Mouse (Mus musculus) cerebellum, adult 11 months (tissue): ENCODE results near the gene Mum1.
A peak's percentile ranks its signal among the peaks of the same experiment; 100 is the strongest.

ENCODE experiments used
- DNase-seq: peaks from one replicate; pipeline ENCODE4 v3.0.0; 2022

The Mum1 gene

DNA sequence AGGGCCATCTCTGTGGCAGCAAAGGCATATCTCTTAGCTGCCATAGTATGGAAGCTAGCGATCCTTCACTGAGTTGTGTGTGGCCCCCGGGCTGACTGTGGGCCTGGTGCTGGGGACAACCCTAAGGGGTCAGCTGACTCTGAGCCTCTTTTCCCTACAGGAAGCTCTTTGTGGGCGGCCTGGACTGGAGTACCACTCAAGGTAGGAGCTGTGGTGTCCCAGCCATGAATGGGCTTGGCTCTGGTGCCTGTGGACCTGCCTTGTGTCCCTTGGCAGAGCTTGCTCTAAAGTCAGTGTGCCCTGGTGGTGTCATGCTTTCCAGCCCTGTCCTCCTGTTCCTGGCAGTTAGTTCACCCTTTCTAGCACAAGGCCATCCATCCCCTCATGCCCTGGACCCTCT lies 47.6 kb downstream of the Mum1 start:
- DNase-seq: no peak

- no peak for DNase-seq
Measured at GRCm38 (mm10) chr10:80276238-80276637, 50.0 kb downstream of the Mum1 start.

DNA sequence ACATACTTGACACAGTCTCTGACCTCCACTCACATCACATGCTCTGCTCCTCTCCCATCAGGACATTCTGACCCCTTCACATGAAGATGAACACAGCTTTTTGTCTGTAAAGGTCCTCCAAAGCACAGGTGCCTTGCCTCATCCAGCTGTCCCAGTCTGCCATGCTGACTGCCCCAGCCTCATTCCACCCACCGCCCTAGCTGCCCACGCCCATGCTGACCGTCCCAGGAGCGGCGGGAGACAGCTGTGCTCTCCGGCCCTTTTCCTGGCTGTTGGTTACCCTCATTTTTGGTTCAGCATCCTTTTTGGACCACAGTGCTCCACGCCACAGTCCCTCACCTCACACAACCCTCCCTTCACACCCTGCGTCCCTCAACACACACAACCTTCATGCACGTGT lies 52.2 kb downstream of the Mum1 start:
- no peak for DNase-seq

DNA sequence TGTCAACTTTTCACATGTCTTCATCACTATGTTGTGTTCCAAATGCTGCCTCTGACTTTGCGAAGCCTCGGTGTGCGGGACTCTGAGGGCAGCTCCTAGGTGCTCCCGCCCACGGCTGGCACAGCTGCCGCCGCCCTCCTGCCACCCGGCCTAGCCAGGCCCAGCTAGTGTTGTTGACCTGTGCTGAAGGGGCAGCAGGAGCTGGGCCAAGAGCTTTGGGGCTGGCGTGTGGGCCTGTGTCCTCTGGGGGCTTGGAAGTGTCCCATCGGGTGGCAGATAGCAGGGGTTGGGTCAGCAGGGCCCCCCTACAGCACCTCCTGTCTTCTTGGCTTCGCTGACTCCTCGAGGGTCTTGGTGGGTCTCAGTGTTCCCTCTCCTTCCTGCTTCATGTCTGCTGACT lies 53.0 kb downstream of the Mum1 start:
- DNase-seq: no peak

GRCm38 (mm10) chr10:80281304-80281703 lies 55.1 kb downstream of the Mum1 start:
- no peak for DNase-seq

- DNase-seq: no peak
Measured at GRCm38 (mm10) chr10:80281921-80282371, 55.7 kb downstream of the Mum1 start.

DNA sequence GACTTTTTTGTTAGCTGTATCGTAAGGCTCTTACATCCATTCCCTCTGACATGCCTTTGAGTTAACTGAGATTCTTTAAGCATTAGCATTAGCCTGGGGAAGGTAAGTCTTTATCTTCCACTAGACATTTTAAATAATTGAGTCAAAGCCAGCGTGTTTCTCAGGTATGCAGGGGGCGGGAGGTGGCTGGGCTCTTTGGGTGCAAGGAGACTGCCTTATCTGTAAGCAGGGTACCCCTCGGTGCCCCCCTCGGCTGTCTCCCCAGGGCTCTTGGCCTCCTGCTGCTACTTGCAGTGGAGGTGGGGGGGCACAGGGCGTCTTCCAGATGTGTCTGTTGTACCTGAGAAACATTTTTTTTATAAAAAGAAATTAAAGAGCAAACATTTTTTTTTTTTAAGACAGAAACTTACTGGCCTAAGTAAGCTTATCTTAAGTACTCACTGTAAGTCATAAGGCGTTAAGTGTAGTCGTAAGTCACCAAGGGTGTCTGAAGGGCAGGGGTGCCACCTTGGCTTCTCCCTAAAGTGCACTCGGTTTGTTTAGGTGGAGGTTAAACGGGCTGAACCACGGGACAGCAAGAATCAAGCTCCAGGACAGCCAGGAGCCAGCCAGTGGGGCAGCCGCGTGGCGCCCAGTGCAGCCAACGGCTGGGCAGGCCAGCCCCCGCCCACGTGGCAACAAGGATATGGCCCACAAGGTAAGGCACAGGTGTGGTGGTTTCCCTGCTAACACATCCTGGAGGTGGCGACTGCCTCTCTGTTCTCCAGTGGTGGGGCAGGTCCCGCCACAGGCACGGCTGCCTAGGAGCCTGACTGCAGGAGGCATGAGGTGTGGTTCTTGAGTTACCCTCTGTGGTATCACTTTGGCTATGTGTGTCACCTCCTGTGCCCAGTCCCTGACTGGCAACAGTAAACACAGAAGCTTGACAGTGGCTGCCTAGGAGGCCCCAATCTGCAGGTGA lies 56.5 kb downstream of the Mum1 start:
- no peak for DNase-seq

DNA sequence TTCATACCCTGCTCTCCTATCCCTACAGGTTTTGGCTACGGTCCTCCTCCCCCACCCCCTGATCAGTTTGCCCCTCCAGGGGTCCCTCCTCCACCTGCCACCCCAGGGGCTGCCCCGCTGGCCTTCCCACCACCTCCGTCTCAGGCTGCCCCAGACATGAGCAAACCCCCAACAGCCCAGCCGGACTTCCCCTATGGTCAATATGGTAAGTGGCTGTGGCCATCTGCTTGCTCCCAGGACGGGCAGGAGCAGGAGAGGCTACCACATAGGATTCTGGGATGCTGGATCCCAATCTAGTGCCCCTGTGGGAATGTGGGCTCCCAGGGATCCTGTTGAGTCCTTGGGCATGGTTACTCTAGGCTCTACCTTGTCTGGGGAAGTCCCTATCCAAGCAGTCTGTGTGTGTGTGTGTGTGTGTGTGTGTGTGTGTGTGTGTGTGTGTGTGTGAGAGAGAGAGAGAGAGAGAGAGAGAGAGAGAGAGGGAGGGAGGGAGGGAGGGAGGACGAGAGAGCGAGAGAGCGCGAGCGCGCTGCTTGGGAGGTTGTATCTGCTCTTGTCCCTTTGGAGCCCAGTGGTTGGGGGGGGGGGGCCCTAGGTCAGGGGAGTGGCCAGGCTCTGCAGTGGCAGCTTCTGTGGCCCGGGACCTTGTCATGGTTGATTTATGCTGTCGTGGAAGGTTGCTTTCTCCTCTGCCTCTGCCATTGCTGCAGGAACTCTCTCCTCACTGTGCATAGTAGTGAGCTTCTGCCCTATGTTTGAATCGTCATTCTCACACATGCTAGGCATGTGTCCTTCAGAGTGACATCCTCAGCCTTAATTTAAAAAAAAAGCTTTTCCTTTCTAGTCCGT lies 59.2 kb downstream of the Mum1 start:
- no peak for DNase-seq

DNA sequence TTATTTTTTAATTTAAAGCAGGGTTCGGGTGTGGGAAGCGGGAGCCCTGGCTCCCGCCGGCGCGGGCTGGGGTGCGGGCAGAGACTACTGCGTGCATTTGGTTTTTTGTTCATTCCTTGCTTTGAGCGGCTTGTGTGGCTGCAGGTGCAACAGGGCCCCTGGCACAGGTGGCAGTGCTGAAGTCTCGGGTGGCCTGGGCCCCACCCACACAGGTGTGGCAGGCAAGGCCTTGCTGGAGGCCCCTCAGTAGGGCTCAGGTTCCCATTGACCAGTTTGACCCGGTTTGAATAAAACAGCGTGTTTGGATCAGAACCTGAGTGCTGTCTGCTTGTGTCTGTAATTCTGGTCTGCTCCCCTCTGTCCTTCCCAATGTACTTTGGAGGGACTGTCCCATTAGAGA lies 61.9 kb downstream of the Mum1 start:
- no peak for DNase-seq

- no peak for DNase-seq
Measured at GRCm38 (mm10) chr10:80288657-80289056, 62.4 kb downstream of the Mum1 start.

- peak; percentile 94 for DNase-seq
Measured at GRCm38 (mm10) chr10:80292251-80293146, 66.3 kb downstream of the Mum1 start, which contains the start of gene Rps15. Gene Rps15 (plus strand): TSS chr10:80292453.

- DNase-seq: no peak
Measured at GRCm38 (mm10) chr10:80293325-80293724, 67.1 kb downstream of the Mum1 start.
